Mouse (Mus musculus) forebrain, embryonic 12.5 days (tissue): Measurements from ENCODE around the gene Car5b. TPM values are rescaled to one million over a fixed set of nuclear protein-coding genes. Genes with fewer than 3 reads are reported as not detected.
A peak's percentile ranks its signal among the peaks of the same experiment; 100 is the strongest.

ENCODE experiments used
- ATAC-seq: fragments of 200-750 bp; cut with Nextera tagmentation; 2 replicates; pipeline ENCODE4 v1.8.0; 2017; ENCODE audit warnings: moderate TSS enrichment; ENCODE audit not compliant: low FRiP score
- H3K27ac ChIP-seq: fragments of 300-500 bp; sonication (generic); 2 replicates; pipeline ENCODE4 v1.5.1; 2016; ENCODE audit warnings: mild to moderate bottlenecking
- H3K27me3 ChIP-seq: fragments of 300-500 bp; sonication (generic); 2 replicates; pipeline ENCODE4 v1.6.1; 2016; ENCODE audit warnings: mild to moderate bottlenecking
- H3K36me3 ChIP-seq: fragments of 300-500 bp; sonication (generic); replicated peaks from 2 replicates; pipeline ENCODE4 v1.6.1; 2016; ENCODE audit warnings: mild to moderate bottlenecking
- H3K4me1 ChIP-seq: fragments of 300-500 bp; sonication (generic); 2 replicates; pipeline ENCODE4 v1.6.1; 2016
- H3K4me2 ChIP-seq: fragments of 300-500 bp; sonication (generic); 2 replicates; pipeline ENCODE4 v1.6.1; 2016; ENCODE audit warnings: mild to moderate bottlenecking, moderate library complexity
- H3K4me3 ChIP-seq: fragments of 300-500 bp; sonication (generic); replicated peaks from 2 replicates; pipeline ENCODE4 v1.5.1; 2016; ENCODE audit warnings: mild to moderate bottlenecking
- H3K9ac ChIP-seq: fragments of 300-500 bp; sonication (generic); 2 replicates; pipeline ENCODE4 v1.6.1; 2016; ENCODE audit warnings: mild to moderate bottlenecking
- H3K9me3 ChIP-seq: fragments of 300-500 bp; sonication (generic); 2 replicates; pipeline ENCODE4 v1.6.1; 2016
- WGBS: fragments of 180-500 bp; shearing (Covaris S2); methylation state at CpG from one replicate; pipeline ENCODE4 v1.1.7; 2016; 5-methylcytosine and 5-hydroxymethylcytosine counted together
- polyA plus RNA-seq: library from polyadenylated mRNA; unstranded; fragments of >200 nt; fragmentation: Nextera tagmentation; extraction: Ambion mirVana; gene quantifications from 2 replicates; pipeline ENCODE4 v1.2.1, GENCODE M21; 2016

Car5b gene
- polyA plus RNA-seq, 1 experiment from 2014 or later, result 0.19 TPM

GRCm38 (mm10) chrX:163957803-163958466, 69.9 kb downstream of the Car5b start:
- peak overlapping the region; percentile 96 for H3K27ac ChIP-seq
- H3K27me3 ChIP-seq, result 0 out of 2 replicates have a peak, but pooled peaks cover 2% of the 10 kb centered on the region
- H3K36me3 ChIP-seq, result peaks cover 12% of the 10 kb centered on the region; the same call in 1 of the 2 replicates
- WGBS, result 16% methylated on average over 54 of the region's 67 CpGs
- ATAC-seq, result peak; percentile 93
- peak overlapping the region; percentile 61 for H3K4me3 ChIP-seq
- H3K9ac ChIP-seq, result peak overlapping the region; percentile 68
- H3K4me1 ChIP-seq, result peaks cover 4% of the 10 kb centered on the region
- peak overlapping the region; percentile 56 for H3K4me2 ChIP-seq
- no peaks in the 10 kb centered on the region for H3K9me3 ChIP-seq

GRCm38 (mm10) chrX:163957381-163957780, 70.4 kb downstream of the Car5b start:
- WGBS, result 49% methylated on average over 12 of the region's 12 CpGs
- H3K27ac ChIP-seq, result peak overlapping the region; percentile 96
- H3K4me2 ChIP-seq, result peak overlapping the region; percentile 56
- H3K36me3 ChIP-seq, result peaks cover 13% of the 10 kb centered on the region
- H3K9ac ChIP-seq, result peak overlapping the region; percentile 68
- 0 out of 2 replicates have a peak, but pooled peaks cover 2% of the 10 kb centered on the region for H3K27me3 ChIP-seq
- peaks cover 4% of the 10 kb centered on the region for H3K4me1 ChIP-seq
- peak overlapping the region; percentile 61 for H3K4me3 ChIP-seq
- no peaks in the 10 kb centered on the region for H3K9me3 ChIP-seq
- no peak for ATAC-seq

- H3K9me3 ChIP-seq, result no peaks in the 10 kb centered on the region
- no peak overlapping the region for H3K9ac ChIP-seq
- no peak for ATAC-seq
- H3K36me3 ChIP-seq, result peaks cover 36% of the 10 kb centered on the region
- H3K4me3 ChIP-seq, result no peak overlapping the region
- WGBS, result 86% methylated on average over 1 of the region's 1 CpGs
- no peak overlapping the region for H3K27ac ChIP-seq
- H3K4me2 ChIP-seq, result no peak overlapping the region
- H3K4me1 ChIP-seq, result no peaks in the 10 kb centered on the region
- H3K27me3 ChIP-seq, result 0 out of 2 replicates have a peak, but pooled peaks cover 2% of the 10 kb centered on the region
Measured at GRCm38 (mm10) chrX:163951618-163952017, 76.2 kb downstream of the Car5b start.

DNA sequence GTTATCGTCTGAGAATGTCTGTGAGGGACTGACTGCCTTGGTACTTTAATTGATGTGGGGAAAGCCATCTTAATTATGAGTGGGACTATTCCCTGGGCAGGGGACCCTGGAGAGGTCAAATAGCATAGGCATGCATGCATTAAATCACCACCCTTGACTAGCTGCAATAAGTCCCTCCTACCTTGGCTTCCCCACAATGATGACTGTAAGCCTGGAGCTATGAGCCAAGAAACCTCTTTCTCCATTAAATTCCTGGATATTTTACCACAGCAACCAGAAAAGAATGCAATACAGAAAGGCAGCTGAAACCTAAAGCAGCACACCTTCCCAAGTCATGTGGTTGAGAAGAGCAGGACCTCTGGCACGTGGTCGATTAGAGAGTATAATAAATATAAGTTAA, 83.4 kb downstream of the Car5b start:
- H3K9ac ChIP-seq, result no peak overlapping the region
- no peaks in the 10 kb centered on the region for H3K4me1 ChIP-seq
- peaks cover 28% of the 10 kb centered on the region for H3K36me3 ChIP-seq
- H3K27me3 ChIP-seq, result 0 out of 2 replicates have a peak, but pooled peaks cover 2% of the 10 kb centered on the region
- ATAC-seq, result no peak
- H3K4me3 ChIP-seq, result no peak overlapping the region
- no peaks in the 10 kb centered on the region for H3K9me3 ChIP-seq
- H3K27ac ChIP-seq, result no peak overlapping the region
- whole genome bisulfite sequencing, result 86% methylated on average over 3 of the region's 3 CpGs
- H3K4me2 ChIP-seq, result no peak overlapping the region

DNA sequence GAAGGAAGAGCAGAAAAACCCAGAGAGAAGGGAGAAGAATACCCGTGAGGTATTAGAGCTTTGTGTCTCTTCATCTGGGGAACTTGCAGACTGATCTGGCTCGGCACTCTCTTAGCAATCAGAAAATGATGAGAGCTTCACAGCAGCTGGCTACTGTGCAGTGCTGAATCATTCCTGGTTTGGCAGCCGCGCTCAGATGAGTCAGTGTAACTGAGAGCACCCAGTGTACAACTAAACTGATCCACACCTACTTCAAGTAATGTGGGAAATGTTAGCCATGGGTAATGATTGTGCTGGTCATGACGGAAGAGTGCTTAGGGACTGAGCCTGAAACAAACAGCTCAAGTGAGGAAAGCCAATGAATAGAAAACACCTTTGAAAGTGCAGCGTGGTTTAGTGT, 89.2 kb downstream of the Car5b start:
- peaks cover 16% of the 10 kb centered on the region for H3K36me3 ChIP-seq
- no peak overlapping the region for H3K4me2 ChIP-seq
- WGBS, result 87% methylated on average over 6 of the region's 6 CpGs
- H3K9ac ChIP-seq, result no peak overlapping the region
- H3K27ac ChIP-seq, result no peak overlapping the region
- H3K4me1 ChIP-seq, result no peaks in the 10 kb centered on the region
- no peak for ATAC-seq
- H3K4me3 ChIP-seq, result no peak overlapping the region
- peaks cover 16% of the 10 kb centered on the region for H3K27me3 ChIP-seq
- H3K9me3 ChIP-seq, result no peaks in the 10 kb centered on the region

DNA sequence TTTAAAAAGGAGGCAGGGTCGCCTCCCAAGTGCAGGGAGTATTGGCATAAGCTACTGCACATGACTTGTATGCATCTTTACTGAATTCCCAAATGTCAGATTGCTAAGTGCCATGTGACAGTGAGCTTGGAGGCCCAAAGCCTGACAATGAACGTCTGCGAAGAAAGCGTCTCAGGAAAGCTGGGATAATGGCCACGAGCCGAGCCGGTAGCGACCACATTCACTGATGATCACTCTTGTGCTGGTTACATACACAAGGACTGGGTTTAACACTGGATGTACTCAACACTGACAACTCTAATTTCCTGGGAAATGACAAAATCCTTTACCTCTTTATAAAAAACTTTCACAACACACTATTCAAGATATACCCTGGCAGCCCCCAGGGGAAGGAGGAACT, 93.1 kb downstream of the Car5b start:
- WGBS, result 83% methylated on average over 8 of the region's 8 CpGs
- Histone ChIP-seq H3K27me3 (peaks cover 14% of the 10 kb centered on the region), H3K4me1 (no peaks in the 10 kb centered on the region)

DNA sequence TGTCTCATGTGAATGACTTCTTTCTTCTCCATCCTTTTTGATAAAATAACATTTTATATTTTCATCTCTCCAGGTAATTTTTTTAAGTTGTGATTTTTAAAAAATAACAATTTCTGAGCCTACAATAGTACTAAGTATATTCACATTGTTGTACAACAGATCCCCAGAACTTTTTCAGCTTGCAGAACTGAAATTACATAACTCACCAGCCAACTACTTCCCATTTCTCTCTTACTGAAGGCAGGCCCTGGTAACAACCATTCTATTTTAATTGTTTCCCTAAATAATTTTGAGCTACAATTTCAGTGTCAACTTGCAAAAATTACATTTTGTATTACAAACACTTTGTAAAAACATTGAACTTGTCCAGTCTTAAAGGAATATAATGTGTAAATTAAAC, 98.2 kb downstream of the Car5b start:
- no peak for ATAC-seq
- no peaks in the 10 kb centered on the region for H3K4me1 ChIP-seq
- H3K27ac ChIP-seq, result no peak overlapping the region
- H3K4me3 ChIP-seq, result no peak overlapping the region
- no peak overlapping the region for H3K9ac ChIP-seq
- no peaks in the 10 kb centered on the region for H3K9me3 ChIP-seq
- no peak overlapping the region for H3K4me2 ChIP-seq
- H3K36me3 ChIP-seq, result no peaks in the 10 kb centered on the region
- H3K27me3 ChIP-seq, result 0 out of 2 replicates have a peak, but pooled peaks cover 4% of the 10 kb centered on the region

More for the DNA sequence above, 93.1 kb downstream of the Car5b start:
- H3K4me3 ChIP-seq, result no peak overlapping the region
- H3K36me3 ChIP-seq, result 0 out of 2 replicates have a peak, but pooled peaks cover 3% of the 10 kb centered on the region
- H3K27ac ChIP-seq, result no peak overlapping the region
- no peak overlapping the region for H3K9ac ChIP-seq
- H3K9me3 ChIP-seq, result no peaks in the 10 kb centered on the region
- no peak overlapping the region for H3K4me2 ChIP-seq
- no peak for ATAC-seq

Other genes with a start within 250 kb of the Car5b start
- gene Ap1s2, start 119.0 kb downstream of the Car5b start, polyA plus RNA-seq, result 48.3 and 52.2 TPM in 2 replicates
- gene Zrsr2, start 69.3 kb downstream of the Car5b start, polyA plus RNA-seq, result 79.5 and 83.9 TPM in 2 replicates
- gene Siah1b, start 48.5 kb upstream of the Car5b start, polyA plus RNA-seq, result 45.2 and 46.6 TPM in 2 replicates
- 0.15 TPM in 1 of 2 replicates, not detected in the other for gene Cltrn, start 60.8 kb upstream of the Car5b start, polyA plus RNA-seq
- gene Ace2, start 111.3 kb upstream of the Car5b start, polyA plus RNA-seq, result 0.08 and 0.22 TPM in 2 replicates
- gene Bmx, start 230.2 kb upstream of the Car5b start, polyA plus RNA-seq, result 0.08 and 0.15 TPM in 2 replicates
- gene Pir, start 241.4 kb upstream of the Car5b start, polyA plus RNA-seq, result 5.6 and 6.1 TPM in 2 replicates